Mouse (Mus musculus) cerebellum, adult 9-10 months (tissue): ENCODE data around the gene Syne1.

Source experiments
- DNase-seq: peaks from one replicate; pipeline ENCODE4 v3.0.0; 2022

Gene Syne1

DNA sequence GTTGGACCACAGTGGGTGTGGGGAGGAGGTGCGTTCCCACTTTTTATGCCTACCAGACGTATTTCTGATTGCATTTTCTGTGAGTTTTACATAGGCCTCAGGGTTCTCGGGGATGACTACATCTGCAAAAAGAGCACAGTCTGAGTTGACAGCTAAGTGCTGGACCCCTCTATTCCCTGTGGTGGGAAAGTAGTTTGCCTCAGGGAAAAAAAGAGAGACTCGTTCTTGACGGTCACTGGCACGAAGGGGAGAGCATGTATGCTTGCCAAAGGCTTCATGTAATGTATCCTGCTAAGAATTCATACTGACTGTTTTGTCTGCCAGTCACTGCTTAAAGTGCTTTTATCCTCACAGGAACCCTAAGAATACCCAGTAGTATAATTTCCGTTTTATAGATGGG, 506.1 kb downstream of the Syne1 start:
- no peak for DNase-seq

- no peak for DNase-seq
Measured at GRCm38 (mm10) chr10:5044481-5044880, 506.8 kb downstream of the Syne1 start.

- DNase-seq = no peak
Measured at GRCm38 (mm10) chr10:5041254-5041653, 510.0 kb downstream of the Syne1 start.

- DNase-seq = no peak
Measured at GRCm38 (mm10) chr10:5032192-5033048, 518.9 kb downstream of the Syne1 start.

DNA sequence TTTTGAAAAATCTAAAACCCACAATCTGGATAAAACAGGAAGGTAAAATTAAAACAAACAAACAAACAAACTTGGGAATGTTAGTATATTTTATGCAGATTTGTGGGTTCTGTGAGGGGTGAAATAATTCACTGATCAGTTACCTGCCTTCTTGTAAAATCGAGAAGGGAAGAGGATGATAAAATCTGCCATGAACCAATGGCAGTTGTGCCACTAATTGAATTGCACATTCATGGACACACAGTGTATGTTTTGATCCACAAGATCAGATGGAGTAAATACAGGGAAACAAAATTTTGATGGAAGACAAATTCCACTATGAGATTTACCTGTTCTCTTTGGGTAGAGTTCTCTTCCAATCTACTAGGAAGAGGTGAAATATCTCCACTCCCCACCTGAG, 521.4 kb downstream of the Syne1 start:
- no peak for DNase-seq

- no peak for DNase-seq
Measured at GRCm38 (mm10) chr10:5029161-5029560, 522.1 kb downstream of the Syne1 start.

GRCm38 (mm10) chr10:5028301-5028700, 523.0 kb downstream of the Syne1 start:
- DNase-seq = no peak

- DNase-seq = no peak
Measured at GRCm38 (mm10) chr10:5027208-5027607, 524.1 kb downstream of the Syne1 start.

GRCm38 (mm10) chr10:5025906-5026305, 525.4 kb downstream of the Syne1 start:
- DNase-seq = no peak

GRCm38 (mm10) chr10:5017148-5017547, 534.1 kb downstream of the Syne1 start:
- no peak for DNase-seq

DNA sequence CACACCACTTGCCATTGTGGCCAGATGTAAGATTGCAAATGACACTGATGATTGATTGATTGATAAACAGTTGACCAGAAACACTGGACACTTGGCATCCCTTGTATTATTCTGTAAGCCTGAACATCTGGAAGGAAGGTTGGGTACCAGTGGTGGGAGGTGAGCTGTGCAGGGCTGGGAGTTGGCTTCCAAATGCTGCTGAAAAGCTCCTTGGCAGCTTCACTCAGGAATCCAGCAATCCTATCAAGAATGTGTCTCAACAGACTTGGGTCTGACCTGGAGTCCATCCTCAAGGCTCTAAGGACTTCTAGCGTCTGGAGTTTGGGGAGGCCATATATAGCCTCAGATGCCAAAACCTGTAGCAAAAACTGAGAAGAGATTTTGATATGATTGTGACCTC, 536.3 kb downstream of the Syne1 start:
- no peak for DNase-seq

- no peak for DNase-seq
Measured at GRCm38 (mm10) chr10:5012004-5012403, 539.3 kb downstream of the Syne1 start.

DNA sequence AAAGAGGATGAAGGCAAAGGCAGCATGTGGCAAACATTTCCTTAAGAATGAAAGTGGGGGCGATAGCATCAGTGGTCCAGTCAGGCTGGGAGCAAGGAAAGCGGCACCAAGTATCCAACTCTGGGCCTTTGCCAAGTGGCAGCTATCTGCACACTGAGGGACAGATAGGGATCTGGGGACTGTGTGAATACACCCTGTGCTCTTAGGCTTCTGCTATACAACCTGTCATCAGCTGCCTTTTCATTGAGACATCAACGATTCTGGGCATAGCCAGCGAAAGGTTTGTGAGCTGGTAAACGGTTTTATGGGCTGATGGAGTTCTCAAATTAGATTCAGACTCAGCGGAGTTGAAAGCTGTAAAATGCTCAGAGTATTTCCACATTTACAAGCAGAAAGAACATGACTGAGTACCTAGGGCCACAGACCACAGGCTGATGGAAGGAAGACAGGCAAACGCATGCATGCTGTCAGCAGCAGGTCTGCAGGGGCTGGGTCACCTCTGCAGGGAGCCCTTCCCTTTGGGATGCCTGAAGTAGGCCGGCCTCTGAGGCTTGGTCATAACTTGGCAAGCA, 542.4 kb downstream of the Syne1 start:
- DNase-seq = no peak

DNA sequence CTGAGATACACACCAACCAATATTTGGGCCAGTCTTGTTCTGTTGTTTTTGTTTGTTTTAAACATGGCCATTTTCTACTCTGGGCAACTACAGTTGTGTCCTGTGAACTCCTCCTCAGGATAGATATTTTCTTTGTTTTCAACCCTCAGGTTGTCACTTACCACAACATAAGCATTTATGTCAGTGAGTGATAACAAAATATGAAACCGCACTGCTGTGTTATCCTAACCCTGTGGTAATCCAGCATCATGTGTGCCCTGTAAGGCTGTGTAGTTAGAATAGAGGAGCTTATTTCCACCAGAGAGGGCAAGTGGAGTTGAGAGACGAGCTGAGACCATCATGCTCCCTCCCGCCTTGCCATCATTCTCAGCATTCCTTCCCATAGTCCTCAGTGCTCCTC, 554.7 kb downstream of the Syne1 start:
- no peak for DNase-seq

GRCm38 (mm10) chr10:4993802-4994201, 557.5 kb downstream of the Syne1 start:
- no peak for DNase-seq

DNA sequence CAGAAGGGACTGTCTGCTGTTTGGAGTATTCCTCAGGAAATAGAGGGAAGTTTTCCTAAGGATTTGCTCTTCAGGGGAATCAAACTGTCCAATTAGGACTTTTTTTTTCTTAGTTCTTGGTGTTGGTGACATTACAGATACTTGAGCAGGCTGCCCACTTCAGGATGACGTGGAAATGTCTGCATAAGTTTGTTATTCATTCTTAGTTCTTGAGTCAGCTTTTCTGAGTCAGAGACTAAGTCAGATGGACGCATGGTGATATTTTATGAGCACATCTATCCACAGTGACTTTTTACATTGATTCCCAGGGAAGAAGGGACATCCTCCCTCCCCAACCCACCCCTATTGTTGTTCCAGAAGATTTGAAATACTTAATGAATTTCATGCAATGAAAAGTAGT, 567.4 kb downstream of the Syne1 start:
- no peak for DNase-seq

DNA sequence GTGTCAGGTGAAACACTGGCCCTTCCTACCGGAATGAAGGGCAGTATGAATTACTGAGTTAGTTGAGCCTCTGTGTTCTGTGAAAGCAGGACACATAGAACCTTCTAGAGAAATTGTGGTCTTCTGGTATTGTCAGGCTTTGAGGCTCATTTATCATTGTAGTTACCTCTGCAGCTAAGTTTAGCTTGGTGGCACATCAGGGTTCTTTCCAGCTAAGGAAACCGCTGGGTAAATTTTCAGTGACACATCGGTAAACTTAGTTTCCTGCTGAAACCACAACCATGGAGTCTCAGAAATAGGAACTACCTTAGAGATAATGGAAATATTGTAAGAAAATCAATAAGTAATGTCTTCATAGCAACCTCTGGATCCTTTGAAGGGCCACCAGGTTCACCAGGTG, 573.9 kb downstream of the Syne1 start:
- no peak for DNase-seq

DNA sequence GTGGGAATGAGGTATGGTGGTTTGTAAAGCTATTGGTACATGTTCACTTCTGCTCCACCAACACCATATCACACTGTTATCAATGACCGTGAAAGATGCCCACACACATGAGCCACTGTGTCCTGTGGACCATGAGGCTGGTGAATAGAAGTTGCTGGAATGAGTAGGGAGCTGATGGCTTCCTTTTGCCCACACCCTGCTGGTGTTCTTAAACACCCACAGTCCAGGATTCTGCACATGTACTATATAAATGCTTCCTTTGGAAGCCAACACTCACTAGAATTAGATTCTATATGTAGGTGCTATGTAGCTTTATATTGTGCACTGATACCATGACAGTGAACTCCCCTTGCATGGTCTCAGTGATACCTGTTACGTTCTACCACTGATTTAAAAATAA, 574.7 kb downstream of the Syne1 start:
- no peak for DNase-seq

GRCm38 (mm10) chr10:4974246-4974645, 577.0 kb downstream of the Syne1 start:
- no peak for DNase-seq

- no peak for DNase-seq
Measured at GRCm38 (mm10) chr10:4972026-4972425, 579.3 kb downstream of the Syne1 start.

DNA sequence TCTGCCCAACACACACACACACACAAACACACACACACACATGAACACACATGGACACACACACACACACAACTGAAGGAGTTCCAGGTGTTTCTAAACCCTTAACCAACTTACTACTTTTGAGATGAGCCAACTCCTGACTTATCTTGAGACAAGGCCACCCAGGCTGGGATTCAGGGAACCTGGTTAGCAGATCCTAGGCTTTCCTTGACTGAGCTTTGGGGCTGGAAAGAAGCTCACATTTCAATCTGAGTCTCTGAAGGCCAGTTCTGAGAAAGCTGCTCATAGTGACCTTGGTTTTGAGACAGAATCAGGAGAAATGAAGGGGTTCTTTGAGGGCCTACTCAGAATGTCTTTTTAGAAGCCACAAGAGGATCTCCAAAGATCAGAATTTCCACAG, 579.7 kb downstream of the Syne1 start:
- no peak for DNase-seq

- DNase-seq = no peak
Measured at GRCm38 (mm10) chr10:4971156-4971555, 580.1 kb downstream of the Syne1 start.
